Mouse (Mus musculus): ENCODE measurements around the gene Fkbp15. TPM values are rescaled to one million over a fixed set of nuclear protein-coding genes. Genes with fewer than 3 reads are reported as not detected.

Gene Fkbp15
- total RNA-seq (2021) = 10 to 100 TPM; 42.3 to 44.8 TPM
- long read RNA-seq, experiment 1, full-length matches to known transcripts = 7 of 20 reads
- long read RNA-seq, experiment 1, partial matches to known transcripts = 7 of 20 reads
- long read RNA-seq, experiment 1, other reads (novel, unspliced or antisense) = 6 of 20 reads
- long read RNA-seq, experiment 2, full-length matches to known transcripts = 11 of 42 reads
- long read RNA-seq, experiment 2, partial matches to known transcripts = 11 of 42 reads
- long read RNA-seq, experiment 2, other reads (novel, unspliced or antisense) = 20 of 42 reads

DNA sequence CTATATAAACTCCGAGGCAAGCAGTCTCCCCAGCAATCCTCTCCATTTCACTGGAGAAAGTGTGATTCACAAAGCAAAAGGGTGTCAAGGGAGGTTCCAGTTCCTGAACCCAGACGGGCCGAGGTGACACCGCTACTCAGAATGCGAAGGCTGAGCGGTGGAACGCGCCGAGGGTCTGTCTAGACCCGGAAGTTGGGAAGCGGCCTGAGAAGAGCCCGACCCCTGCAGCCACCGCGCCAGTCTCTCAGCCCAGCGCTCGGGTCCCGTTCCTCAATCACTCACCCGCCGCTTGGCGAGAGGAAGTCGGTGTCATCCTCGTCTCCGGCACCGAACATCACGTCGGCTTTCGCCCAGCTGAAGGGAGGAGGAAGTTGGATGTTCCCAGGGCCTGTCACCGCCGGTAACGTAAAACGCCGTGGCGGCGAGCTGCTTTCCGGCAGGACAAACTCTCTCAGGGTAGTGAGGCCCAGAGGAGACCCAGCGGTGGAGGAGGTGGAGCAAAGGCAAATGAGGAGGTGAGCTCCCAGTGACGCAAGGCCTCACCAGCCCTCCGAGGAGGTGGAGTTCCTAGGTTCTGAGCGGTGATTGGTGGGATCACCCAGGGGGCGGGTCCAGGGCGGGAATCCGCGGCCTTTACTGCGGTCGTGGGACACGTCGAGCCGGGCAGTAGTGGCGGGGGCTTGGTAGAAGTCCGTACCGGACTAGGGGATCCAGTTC, at the start of gene Fkbp15, which contains the start of gene Slc31a1:
Gene Fkbp15 (minus strand): TSS at position 461 of the 717 bp plus-strand sequence.
Gene Slc31a1 (plus strand): TSS at position 640 of the 717 bp plus-strand sequence.
- DNase-seq (ENCODE audit: low spot score in 2 of 2) = peak; percentile 94 to 99

DNA sequence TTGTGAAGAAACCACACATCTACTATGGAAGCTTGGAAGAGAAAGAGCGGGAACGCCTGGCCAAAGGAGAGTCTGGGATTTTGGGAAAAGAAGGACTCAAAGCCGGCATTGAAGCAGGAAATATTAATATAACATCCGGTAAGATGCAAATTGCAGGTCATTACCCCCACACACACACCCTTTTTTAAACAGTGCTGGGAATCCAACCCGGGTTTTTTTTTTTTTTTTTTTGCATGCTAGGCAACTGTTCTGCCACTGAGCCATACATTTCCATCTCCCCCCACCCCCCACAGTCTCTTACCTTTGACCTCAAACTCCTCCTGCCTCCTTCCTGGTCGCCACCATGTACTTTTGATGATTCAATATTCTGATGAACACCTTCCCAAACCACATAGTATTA, 49.3 kb upstream of the Fkbp15 start:
- DNase-seq (ENCODE audit: low spot score in 2 of 2) = no peak

- peak; percentile 96 to 99 for DNase-seq (ENCODE audit: low spot score in 2 of 2)
These were observed 48.4 kb upstream of the Fkbp15 start, which contains the start of the genes Cdc26 and Prpf4 for GRCm38 (mm10) chr4:62408601-62409282. Gene Cdc26, minus strand, starts transcription at chr4:62408642. Gene Prpf4, plus strand, starts transcription at chr4:62408797.

- peak; percentile 55 to 73 for DNase-seq (ENCODE audit: low spot score in 2 of 2)
These were observed 47.6 kb upstream of the Fkbp15 start for GRCm38 (mm10) chr4:62407730-62408582.

DNA sequence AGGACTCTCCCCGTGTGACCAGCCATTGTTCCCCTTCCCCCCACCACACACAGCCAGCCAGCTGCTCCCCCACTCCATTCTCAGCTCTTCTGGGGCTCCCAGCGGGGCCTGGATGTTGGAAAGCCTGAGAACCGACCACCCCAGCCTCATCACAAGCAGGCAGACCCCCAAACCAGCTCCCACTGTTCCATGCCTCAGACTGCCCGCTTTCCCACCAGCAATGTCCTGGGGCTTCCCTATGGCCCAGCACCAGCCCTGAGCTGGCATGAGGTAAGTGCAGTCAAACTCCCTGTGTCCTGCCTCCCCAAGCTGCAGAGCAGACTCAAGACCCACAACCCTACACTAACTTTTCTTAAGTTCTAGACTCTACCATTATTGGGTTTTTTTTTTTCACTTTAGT, 45.8 kb upstream of the Fkbp15 start:
- DNase-seq (ENCODE audit: low spot score in 2 of 2) = no peak

GRCm38 (mm10) chr4:62398956-62399355, 38.6 kb upstream of the Fkbp15 start:
- no peak for DNase-seq (ENCODE audit: low spot score in 2 of 2)

- peak; percentile 28 to 59 for DNase-seq (ENCODE audit: low spot score in 2 of 2)
These were observed 37.4 kb upstream of the Fkbp15 start for GRCm38 (mm10) chr4:62397616-62398365.

GRCm38 (mm10) chr4:62395806-62396205, 35.5 kb upstream of the Fkbp15 start:
- DNase-seq (ENCODE audit: low spot score in 2 of 2) = no peak

DNA sequence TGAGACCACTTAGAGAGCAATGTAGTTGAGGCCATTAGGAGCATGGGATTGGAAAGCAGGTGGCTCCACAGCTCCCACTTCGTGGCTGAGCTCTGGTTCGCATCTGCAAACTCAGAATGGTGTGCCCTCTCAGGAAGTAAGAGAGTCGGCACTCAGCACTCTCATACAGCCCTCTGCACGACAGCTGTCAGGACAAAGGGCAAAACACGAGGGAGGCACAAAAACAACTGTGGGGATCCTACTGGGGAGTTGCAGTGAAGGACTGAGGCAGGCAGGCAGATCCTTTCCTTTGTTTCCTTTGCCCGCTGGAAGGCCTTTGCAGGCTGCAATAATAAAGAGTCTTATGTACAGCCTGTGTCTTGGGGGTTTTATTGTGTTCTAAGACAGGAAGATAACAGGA, 33.1 kb upstream of the Fkbp15 start:
- no peak for DNase-seq (ENCODE audit: low spot score in 2 of 2)

GRCm38 (mm10) chr4:62391892-62392291, 31.5 kb upstream of the Fkbp15 start:
- no peak for DNase-seq (ENCODE audit: low spot score in 2 of 2)

GRCm38 (mm10) chr4:62389592-62390512, 29.5 kb upstream of the Fkbp15 start:
- DNase-seq (ENCODE audit: low spot score in 2 of 2) = no peak

- no peak for DNase-seq (ENCODE audit: low spot score in 2 of 2)
These were observed 25.1 kb upstream of the Fkbp15 start for GRCm38 (mm10) chr4:62385439-62385838.

DNA sequence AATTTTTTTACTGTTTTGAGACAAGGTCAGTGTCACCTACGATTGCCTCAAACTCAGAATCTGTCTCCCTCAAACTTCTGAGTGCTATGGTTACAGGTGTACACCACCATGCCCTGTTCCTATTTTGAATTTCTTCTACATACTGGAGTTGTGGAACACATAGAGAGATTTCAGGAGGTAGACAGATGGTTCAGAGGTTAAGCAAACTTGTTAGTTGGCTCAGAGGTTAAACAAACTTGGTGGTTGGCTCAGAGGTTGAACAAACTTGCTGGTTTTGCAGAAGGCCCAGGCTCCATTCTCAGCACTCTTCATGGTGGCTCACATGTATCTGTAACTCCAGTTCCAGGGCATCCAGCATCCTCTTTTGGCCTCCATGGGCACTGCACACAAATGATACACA, 23.8 kb upstream of the Fkbp15 start:
- DNase-seq (ENCODE audit: low spot score in 2 of 2) = no peak

DNA sequence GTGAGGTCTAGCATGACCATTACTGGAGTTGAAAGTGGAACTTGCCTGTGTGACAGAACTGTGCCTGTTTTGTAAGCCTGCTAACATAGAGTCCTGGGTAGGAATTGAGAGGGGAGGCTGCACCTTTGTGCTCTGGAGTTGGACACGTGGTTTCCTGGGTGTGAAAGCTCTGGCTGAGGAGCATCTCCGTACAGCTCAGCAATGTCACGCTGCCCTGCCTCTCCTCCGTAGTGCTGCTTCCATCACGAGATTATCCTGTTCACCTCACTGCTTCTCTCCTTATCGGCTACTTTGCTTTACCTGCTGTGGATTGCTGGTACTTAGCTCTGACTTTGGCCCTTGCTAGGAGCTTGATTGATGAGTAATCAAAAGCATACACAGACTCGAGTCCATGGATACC, 23.4 kb upstream of the Fkbp15 start:
- no peak for DNase-seq (ENCODE audit: low spot score in 2 of 2)

DNA sequence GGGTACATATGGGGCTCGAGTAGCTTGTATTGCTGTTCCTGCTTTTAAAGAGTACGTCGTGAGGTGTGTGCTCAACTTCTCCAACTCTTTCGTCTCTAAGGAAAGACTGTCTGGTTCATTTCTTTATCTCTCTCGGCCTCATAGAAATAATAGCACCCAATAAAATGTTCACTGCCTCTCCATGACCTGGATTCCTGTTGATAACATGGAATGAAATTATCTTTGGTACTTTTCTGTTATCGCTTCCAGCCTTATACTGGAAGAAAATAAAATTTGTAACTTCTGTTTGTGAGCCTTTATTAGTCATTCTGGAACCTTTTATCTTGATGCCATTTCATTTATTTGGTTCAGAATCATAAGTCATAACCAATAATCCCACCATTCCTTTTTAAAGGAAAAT, 22.9 kb upstream of the Fkbp15 start:
- no peak for DNase-seq (ENCODE audit: low spot score in 2 of 2)

DNA sequence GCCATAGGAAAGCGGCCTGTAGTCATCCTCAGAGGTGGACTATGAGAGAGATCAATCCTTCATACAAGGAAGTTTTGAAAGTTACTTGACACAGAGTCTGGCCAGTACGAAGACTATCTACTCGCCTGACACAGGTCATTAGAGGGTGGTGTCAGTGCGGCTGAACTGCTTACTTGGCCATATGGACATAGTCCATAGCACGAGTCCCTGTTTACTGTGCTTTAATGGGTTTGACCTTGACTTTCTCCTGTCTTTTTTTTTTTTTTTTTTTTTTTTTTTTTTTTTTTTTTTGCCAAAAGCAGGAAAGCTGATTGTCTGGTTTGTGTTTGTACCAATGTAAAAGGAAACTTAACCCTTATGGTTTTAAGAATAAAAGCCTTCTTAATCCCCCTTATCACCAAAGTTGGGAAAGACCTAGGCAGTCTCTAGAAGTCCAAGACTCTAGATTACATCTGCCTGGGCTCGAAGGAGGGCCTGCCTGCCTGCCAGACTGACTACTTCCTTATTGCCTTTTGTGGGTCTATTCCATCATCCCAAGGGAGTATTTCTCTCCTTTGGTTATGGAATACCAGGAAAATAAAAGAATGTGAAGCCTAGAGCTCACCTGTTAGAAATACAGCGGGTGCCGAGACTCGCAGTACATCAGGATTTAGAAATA, 19.5 kb upstream of the Fkbp15 start:
- no peak for DNase-seq (ENCODE audit: low spot score in 2 of 2)

DNA sequence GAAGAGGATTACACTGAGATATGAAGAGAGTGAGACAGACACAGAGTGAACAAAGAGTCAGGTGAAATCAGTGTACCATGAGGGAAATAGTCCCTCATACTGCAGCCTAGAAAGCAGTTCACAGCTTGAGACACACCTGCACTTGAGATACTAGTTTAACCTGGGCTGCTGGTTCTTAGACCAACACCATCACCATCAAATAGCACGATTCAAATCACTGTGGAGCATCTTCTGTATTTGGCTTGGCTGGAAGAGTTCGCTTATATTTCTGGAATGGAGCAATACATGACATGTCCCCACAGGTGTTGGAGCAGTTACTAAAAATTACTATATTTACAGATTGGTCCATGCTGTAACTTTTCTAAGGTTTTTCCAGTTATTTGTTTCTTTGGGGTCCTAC, 15.8 kb upstream of the Fkbp15 start:
- DNase-seq (ENCODE audit: low spot score in 2 of 2) = no peak

DNA sequence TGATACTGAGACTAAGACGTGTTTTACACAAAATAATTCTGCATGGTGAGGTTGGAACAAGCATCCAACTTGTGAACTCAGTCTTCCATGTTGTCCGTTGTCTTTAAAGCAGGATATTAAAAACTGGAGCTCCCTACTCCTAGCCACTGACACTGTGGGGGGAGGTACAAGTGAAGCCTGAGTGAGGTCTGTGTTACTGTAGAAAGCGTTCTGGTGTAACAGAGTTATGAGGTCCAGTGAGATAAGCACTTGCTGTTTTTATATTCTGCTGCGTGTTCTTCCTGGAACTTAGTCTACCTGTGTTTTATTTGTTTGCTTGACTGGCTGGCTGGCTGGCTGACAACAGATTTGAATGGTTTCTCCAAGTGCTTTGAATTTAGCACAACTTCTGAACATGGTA, 14.0 kb upstream of the Fkbp15 start:
- no peak for DNase-seq (ENCODE audit: low spot score in 2 of 2)

- no peak for DNase-seq (ENCODE audit: low spot score in 2 of 2)
These were observed 13.3 kb upstream of the Fkbp15 start for GRCm38 (mm10) chr4:62373668-62374067.
